Mouse (Mus musculus) MEL (cell line): ENCODE measurements around the gene Stam2. TPM values are rescaled to one million over a fixed set of nuclear protein-coding genes. Genes with fewer than 3 reads are reported as not detected.

Source experiments
- DNase-seq: peaks from one replicate; pipeline ENCODE4 v3.0.0; 2011; ENCODE audit warnings: low read depth, low spot score
- H3K27ac ChIP-seq: 2 replicates; pipeline ENCODE4 v1.5.1; 2012; ENCODE audit warnings: low read depth, mild to moderate bottlenecking, control low read depth, low read length, moderate library complexity; ENCODE audit not compliant: control insufficient read depth
- H3K27me3 ChIP-seq, 2 experiments: fragments of 150-350 bp in 1 of 2; sonication (generic) in 1 of 2; 2 replicates each; pipeline ENCODE4 v1.6.1; 2012; ENCODE audit warnings: low read length in 2 of 2, mild to moderate bottlenecking in 2 of 2, improper control_type of control experiment in 1 of 2, moderate library complexity in 1 of 2; ENCODE audit not compliant: insufficient read depth in 2 of 2, control insufficient read depth in 1 of 2
- H3K36me3 ChIP-seq, 2 experiments: 2 replicates each; pipeline ENCODE4 v1.6.1; 2012 to 2014; ENCODE audit warnings: low read length in 2 of 2, improper control_type of control experiment in 1 of 2, inconsistent platforms in 1 of 2, mild to moderate bottlenecking in 1 of 2; ENCODE audit not compliant: insufficient read depth in 2 of 2, control insufficient read depth in 1 of 2
- H3K4me1 ChIP-seq, 2 experiments: fragments of 150-350 bp in 1 of 2; sonication (generic) in 1 of 2; 2 replicates each; pipeline ENCODE4 v1.6.1; 2012; ENCODE audit warnings: low read length in 2 of 2, improper control_type of control experiment in 1 of 2, mild to moderate bottlenecking in 1 of 2; ENCODE audit not compliant: insufficient read depth in 2 of 2, control insufficient read depth in 1 of 2
- H3K4me3 ChIP-seq, 2 experiments: fragments of 150-350 bp in 1 of 2; sonication (generic) in 1 of 2; 2 replicates each; pipeline ENCODE4 v1.5.1; 2012; ENCODE audit warnings: low read depth in 2 of 2, low read length in 2 of 2, mild to moderate bottlenecking in 2 of 2, moderate library complexity in 2 of 2, control low read depth in 1 of 2, improper control_type of control experiment in 1 of 2; ENCODE audit not compliant: control insufficient read depth in 1 of 2, insufficient read depth in 1 of 2
- H3K79me2 ChIP-seq: 2 replicates; pipeline ENCODE4 v1.6.1; 2012; ENCODE audit warnings: mild to moderate bottlenecking, low read length, moderate library complexity; ENCODE audit not compliant: control insufficient read depth, poor library complexity, insufficient read depth
- H3K9ac ChIP-seq: 2 replicates; pipeline ENCODE4 v1.6.1; 2012; ENCODE audit warnings: low read depth, mild to moderate bottlenecking, control low read depth, low read length, moderate library complexity; ENCODE audit not compliant: control insufficient read depth, poor library complexity, severe bottlenecking
- H3K9me3 ChIP-seq: fragments of 150-350 bp; sonication (generic); replicated peaks from 2 replicates; pipeline ENCODE4 v1.6.1; 2012; ENCODE audit warnings: mild to moderate bottlenecking, low read length, improper control_type of control experiment, moderate library complexity; ENCODE audit not compliant: insufficient read depth
- CHD2 ChIP-seq: IDR thresholded peaks from 2 replicates; pipeline ENCODE4 v1.6.1; 2011; ENCODE audit warnings: low read length, improper control_type of control experiment
- E2F4 ChIP-seq: IDR thresholded peaks from 2 replicates; pipeline ENCODE4 v1.6.1; 2011; ENCODE audit warnings: low read depth, low read length, improper control_type of control experiment, borderline replicate concordance
- GABPA ChIP-seq: IDR thresholded peaks from 2 replicates; pipeline ENCODE4 v1.6.1; 2012; ENCODE audit warnings: low read depth, mild to moderate bottlenecking, inconsistent platforms, low read length, improper control_type of control experiment, moderate library complexity
- GATA1 ChIP-seq: IDR thresholded peaks from 2 replicates; pipeline ENCODE4 v1.6.1; 2011; ENCODE audit warnings: low read depth, low read length, improper control_type of control experiment
- HCFC1 ChIP-seq: IDR thresholded peaks from 2 replicates; pipeline ENCODE4 v1.6.1; 2012; ENCODE audit warnings: low read depth, mild to moderate bottlenecking, inconsistent platforms, low read length, improper control_type of control experiment, moderate library complexity
- MAX ChIP-seq: IDR thresholded peaks from 2 replicates; pipeline ENCODE4 v1.6.1; 2011; ENCODE audit warnings: low read length, improper control_type of control experiment
- MAZ ChIP-seq: IDR thresholded peaks from 2 replicates; pipeline ENCODE4 v1.6.1; 2012; ENCODE audit warnings: low read depth, mild to moderate bottlenecking, inconsistent platforms, low read length, improper control_type of control experiment
- MXI1 ChIP-seq: IDR thresholded peaks from 2 replicates; pipeline ENCODE4 v1.6.1; 2011; ENCODE audit warnings: mild to moderate bottlenecking, low read depth, low read length, improper control_type of control experiment
- POLR2A ChIP-seq, 2 experiments: IDR thresholded peaks; 2 replicates each; pipeline ENCODE4 v1.6.1; 2011 to 2012; ENCODE audit warnings: low read length in 2 of 2, mild to moderate bottlenecking in 2 of 2, control low read depth in 1 of 2, improper control_type of control experiment in 1 of 2, low read depth in 1 of 2, moderate library complexity in 1 of 2; ENCODE audit not compliant: control insufficient read depth in 1 of 2, insufficient read depth in 1 of 2, poor library complexity in 1 of 2
- POLR2AphosphoS5 ChIP-seq: IDR thresholded peaks from 2 replicates; pipeline ENCODE4 v1.6.1; 2012; ENCODE audit warnings: low read depth, borderline replicate concordance, mild to moderate bottlenecking, inconsistent platforms, low read length, moderate library complexity, mixed read lengths
- RAD21 ChIP-seq: IDR thresholded peaks from 2 replicates; pipeline ENCODE4 v1.6.1; 2011; ENCODE audit warnings: mild to moderate bottlenecking, low read depth, low read length, improper control_type of control experiment
- SIN3A ChIP-seq: IDR thresholded peaks from 2 replicates; pipeline ENCODE4 v1.6.1; 2012; ENCODE audit warnings: low read length, improper control_type of control experiment, inconsistent platforms
- ZKSCAN1 ChIP-seq: IDR thresholded peaks from 2 replicates; pipeline ENCODE4 v1.6.1; 2012; ENCODE audit warnings: low read depth, mild to moderate bottlenecking, inconsistent platforms, low read length, improper control_type of control experiment, moderate library complexity
- polyA plus RNA-seq, 2 experiments: library from polyadenylated mRNA; stranded (reverse) in 1 of 2; unstranded in 1 of 2; fragments of >175 nt in 1 of 2; fragments of >200 nt in 1 of 2; gene quantifications; 2 replicates each; pipeline versions ENCODE4 v1.2.1 to v1.2.4; 2012; ENCODE audit warnings: low replicate concordance in 2 of 2, low read depth in 1 of 2; ENCODE audit not compliant: insufficient read length in 2 of 2, insufficient read depth in 1 of 2, missing spikeins in 1 of 2
- total RNA-seq: library from RNA; depleted of rRNA; stranded (reverse); fragments of 300-350 nt; gene quantifications from 2 replicates; pipeline ENCODE4 v1.2.3, GENCODE M21; 2012; rRNA removed

Gene Stam2
- total and polyA plus RNA-seq, 3 experiments = 8.9 to 11.5 TPM; not detected in 1

- Histone ChIP-seq H3K9me3 (no peaks in the 10 kb centered on the region), H3K4me1 (no peaks in the 10 kb centered on the region), H3K27ac (no peak overlapping the region), H3K4me3 (no peak overlapping the region), H3K36me3 (no peaks in the 10 kb centered on the region), H3K27me3 (no peaks in the 10 kb centered on the region), H3K79me2 (no peaks in the 10 kb centered on the region), H3K9ac (no peak overlapping the region)
- no peak for DNase-seq
- no peak for TF ChIP-seq MAX
- TF ChIP-seq POLR2A (IDR thresholded peaks at IDR 0.05; ENCODE audit: control insufficient read depth in 1 of 2, insufficient read depth in 1 of 2, low read depth in 1 of 2, low read length in 2 of 2, poor library complexity in 1 of 2) = no peak
- no peak for TF ChIP-seq CHD2
These were observed 94.7 kb downstream of the Stam2 start for GRCm38 (mm10) chr2:52647255-52647998.

DNA sequence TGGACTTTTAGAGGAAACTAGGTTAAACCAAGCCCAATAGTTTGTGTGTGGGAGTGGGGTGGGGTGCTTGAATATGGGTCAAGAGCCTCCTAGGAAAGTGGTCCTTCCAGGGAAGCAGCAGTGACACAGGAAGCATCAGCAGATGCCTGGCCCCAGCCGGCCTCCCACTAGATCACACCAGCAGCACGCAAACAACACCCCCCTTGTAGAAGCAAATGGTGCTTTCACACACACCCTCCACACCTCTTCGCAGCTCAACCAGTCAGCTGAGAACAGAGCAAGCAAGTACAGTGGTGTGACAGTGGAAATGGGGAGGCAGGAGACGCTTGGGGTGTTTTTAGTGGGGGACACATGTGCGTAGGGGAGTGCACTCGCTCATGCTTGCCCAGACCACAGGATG lies 98.4 kb downstream of the Stam2 start:
- no peak overlapping the region for H3K27ac ChIP-seq
- H3K36me3 ChIP-seq = no peaks in the 10 kb centered on the region
- H3K79me2 ChIP-seq = no peaks in the 10 kb centered on the region
- no peak overlapping the region for H3K4me3 ChIP-seq
- H3K27me3 ChIP-seq = no peaks in the 10 kb centered on the region
- H3K9ac ChIP-seq = no peak overlapping the region
- H3K4me1 ChIP-seq = peaks cover 0 to 5% of the 10 kb centered on the region in 2 experiments; a peak in 1 of 4 replicates
- no peaks in the 10 kb centered on the region for H3K9me3 ChIP-seq
- no peak for TF ChIP-seq MAZ
- no peak for TF ChIP-seq MXI1
- no peak for TF ChIP-seq GATA1
- no peak for TF ChIP-seq GABPA
- TF ChIP-seq ZKSCAN1 = no peak
- TF ChIP-seq POLR2AphosphoS5 = no peak
- TF ChIP-seq SIN3A = no peak
- no peak for TF ChIP-seq HCFC1
- no peak for TF ChIP-seq RAD21
- TF ChIP-seq E2F4 = no peak
- TF ChIP-seq, all 39 proteins: peak for 0
- no peak for DNase-seq

Other genes with a start within 250 kb of the Stam2 start
- gene Cacnb4, start 65.5 kb downstream of the Stam2 start, total RNA-seq = not detected in 2 replicates
- not detected for gene Cacnb4, start 65.5 kb downstream of the Stam2 start, polyA plus RNA-seq
- not detected in 2 replicates for gene Fmnl2, start 115.6 kb upstream of the Stam2 start, total RNA-seq
- not detected for gene Fmnl2, start 115.6 kb upstream of the Stam2 start, polyA plus RNA-seq